Mouse (Mus musculus) C2C12 (cell line): Measurements from ENCODE around the gene Gpr34.

Experiments used
- CEBPB ChIP-seq: IDR thresholded peaks from one replicate; pipeline ENCODE4 v1.6.1; 2011; ENCODE audit warnings: low read depth, mild to moderate bottlenecking, control low read depth, moderate library complexity
- CTCF ChIP-seq: IDR thresholded peaks from one replicate; pipeline ENCODE4 v1.5.1; 2011; ENCODE audit not compliant: control insufficient read depth, insufficient read depth, insufficient read length
- FOSL1 ChIP-seq: IDR thresholded peaks from one replicate; pipeline ENCODE4 v1.8.0; 2011; ENCODE audit warnings: mild to moderate bottlenecking, low read length; ENCODE audit not compliant: poor library complexity, insufficient read depth, severe bottlenecking
- MAX ChIP-seq: IDR thresholded peaks from one replicate; pipeline ENCODE4 v1.6.1; 2011; ENCODE audit warnings: mild to moderate bottlenecking, control low read depth
- MYOD1 ChIP-seq: IDR thresholded peaks from one replicate; pipeline ENCODE4 v1.6.1; 2011; ENCODE audit warnings: low read depth; ENCODE audit not compliant: control insufficient read depth, insufficient read length
- MYOG ChIP-seq: IDR thresholded peaks from one replicate; pipeline ENCODE4 v1.6.1; 2011; ENCODE audit not compliant: control insufficient read depth, insufficient read length; ENCODE audit errors: extremely low read depth
- USF1 ChIP-seq: IDR thresholded peaks from one replicate; pipeline ENCODE4 v1.6.1; 2011; ENCODE audit warnings: low read depth, mild to moderate bottlenecking, control low read depth, moderate library complexity

DNA sequence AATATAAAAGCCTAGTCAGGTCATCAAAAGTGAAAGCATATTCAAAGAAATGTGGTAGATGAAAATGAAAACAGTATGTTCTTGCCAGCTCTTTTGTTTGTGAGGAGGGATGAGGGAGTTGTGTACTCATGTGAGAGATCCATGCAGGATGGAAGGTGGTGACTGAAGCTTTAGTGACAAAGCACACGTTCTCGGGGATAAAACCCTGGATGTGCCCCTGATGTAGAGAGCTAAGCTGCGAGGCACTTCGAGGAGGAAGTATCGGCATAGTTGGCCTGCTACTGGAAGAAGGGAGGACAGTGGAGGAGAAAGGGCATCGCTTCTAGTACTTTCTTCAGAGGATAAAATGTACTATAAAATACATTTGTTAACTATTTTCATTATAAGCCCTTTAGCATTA is 24.0 kb downstream of the Gpr34 start:
- TF ChIP-seq CTCF = no peak
- TF ChIP-seq MYOD1 = no peak
- no peak for TF ChIP-seq FOSL1
- no peak for TF ChIP-seq USF1
- no peak for TF ChIP-seq MAX
- TF ChIP-seq MYOG = no peak
- no peak for TF ChIP-seq CEBPB
